Mouse (Mus musculus) retina, embryonic 14.5 days (tissue): ENCODE measurements around the gene Ube2b.

Experiments used
- DNase-seq: peaks from one replicate; pipeline ENCODE4 v3.0.0-alpha.2; 2015; ENCODE audit warnings: low spot score

The Ube2b gene

DNA sequence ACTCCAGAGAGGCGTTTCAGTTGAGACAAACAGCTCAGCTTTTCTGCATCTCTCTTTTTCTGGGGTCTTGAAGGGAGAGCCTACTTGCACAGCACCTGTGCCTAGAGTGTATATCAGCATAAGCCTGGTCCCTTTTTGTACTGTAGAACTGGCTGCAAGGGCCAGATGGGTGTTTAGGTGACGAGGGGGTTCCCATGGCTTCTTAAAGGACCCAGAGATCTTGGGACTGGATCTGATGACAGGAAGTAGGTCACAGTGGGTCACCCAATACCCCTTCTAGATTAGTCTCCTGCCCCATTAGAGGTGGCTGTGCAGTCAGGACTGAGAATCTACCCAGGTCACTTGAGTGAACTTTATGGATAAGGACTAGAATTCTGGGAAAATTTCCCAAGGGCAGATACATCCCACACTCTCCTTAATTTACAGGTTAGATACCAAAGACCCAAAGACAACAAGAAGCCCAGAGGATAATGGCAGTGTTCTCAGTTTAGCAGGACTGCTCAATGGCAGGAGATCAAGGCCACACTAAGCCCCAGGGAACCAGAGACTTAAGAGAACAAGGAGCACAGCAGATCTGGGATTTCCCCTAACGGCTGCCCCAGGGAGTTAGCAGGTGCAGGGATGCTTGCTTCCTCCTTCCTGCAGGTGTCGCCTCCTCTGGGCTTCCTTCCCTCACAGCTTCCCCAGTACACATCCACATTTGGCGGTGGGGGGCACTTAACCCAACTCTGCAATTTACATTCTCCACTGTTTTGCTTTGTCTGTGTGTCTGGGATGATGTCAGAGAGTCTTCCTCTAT, 64.7 kb downstream of the Ube2b start:
- DNase-seq: no peak
